Mouse (Mus musculus): ENCODE results near the gene Tln2.

Gene Tln2

DNA sequence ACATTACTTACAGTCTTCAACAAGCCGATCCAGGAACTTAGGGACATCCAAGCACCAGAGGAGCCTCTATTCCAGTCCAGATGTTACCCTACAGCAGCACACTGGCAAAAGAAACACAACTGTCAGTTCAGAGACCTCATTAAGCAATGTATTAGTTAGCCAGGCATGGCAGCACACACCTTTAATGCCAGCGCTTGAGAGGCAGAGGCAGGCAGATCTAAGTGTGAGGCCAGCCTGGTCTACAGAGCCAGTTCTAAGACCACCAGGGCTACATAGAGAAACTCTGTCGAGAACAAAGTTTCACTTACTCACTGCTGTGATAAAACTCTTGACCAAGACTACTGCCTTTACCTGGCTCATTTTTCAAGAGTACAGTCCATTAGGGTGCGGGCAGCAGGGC lies at the start of gene Tln2:
Gene Tln2 (minus strand): TSS at position 101 of the 400 bp plus-strand sequence.
- DNase-seq (ENCODE audit: low read depth): no peak

- peak; percentile 20 for DNase-seq (ENCODE audit: low read depth)
Observed at GRCm38 (mm10) chr9:67609226-67609625, 49.7 kb upstream of the Tln2 start.

DNA sequence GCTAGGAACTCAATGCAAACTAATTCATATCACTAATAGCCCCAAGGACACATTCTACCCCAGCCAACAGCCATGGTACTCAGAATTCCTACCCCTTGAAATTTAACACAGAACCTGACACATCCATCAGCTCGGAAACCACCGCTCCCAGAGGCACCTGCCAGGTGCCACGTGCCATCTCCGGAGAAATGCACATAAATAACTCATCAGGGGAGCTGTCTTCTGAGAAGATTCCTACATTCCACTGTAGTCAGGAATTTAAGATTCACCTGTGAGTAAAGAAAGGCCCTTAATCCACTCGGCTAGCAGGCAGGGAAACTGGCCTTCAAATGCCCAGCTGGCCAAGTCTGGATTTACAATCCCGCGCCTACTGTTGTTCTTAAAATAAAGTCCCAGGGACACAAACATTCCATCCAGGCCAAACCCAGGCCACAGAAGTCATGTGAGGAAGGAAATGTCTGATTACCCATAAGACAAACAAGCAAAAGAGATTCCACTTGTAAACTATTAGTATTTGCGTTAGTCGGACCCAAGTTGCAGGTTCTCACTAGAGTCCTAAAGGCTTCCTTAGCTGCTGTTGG lies 48.4 kb upstream of the Tln2 start:
- DNase-seq (ENCODE audit: low read depth): no peak

- no peak for DNase-seq (ENCODE audit: low read depth)
Observed at GRCm38 (mm10) chr9:67607268-67607667, 47.8 kb upstream of the Tln2 start.

DNA sequence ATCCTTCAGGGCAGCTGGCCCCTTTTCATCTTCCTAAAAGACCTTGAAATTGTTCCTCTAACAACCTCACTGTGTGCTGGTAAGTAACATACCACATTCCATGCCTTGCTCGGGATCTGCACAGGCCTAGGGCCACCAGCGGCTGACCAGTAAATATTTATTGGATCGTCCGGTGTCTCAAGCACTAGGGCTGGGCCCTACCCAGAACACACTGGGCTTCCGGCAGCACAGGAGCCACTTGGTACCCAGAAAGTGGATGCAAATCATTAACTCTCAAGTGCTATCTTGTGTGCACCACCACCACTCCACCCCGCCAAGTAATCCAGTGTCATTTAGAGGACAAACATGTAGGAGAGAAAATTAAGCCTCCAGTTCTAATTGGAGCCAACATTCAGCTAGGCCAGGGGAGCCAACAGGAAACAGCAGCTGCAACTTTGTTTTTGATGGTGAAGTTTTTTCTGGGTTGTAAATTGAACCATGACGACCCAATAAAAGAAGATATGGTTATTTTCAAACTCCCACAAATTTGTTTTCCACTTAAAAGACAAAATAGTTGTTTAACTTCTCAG lies 46.4 kb upstream of the Tln2 start:
- no peak for DNase-seq (ENCODE audit: low read depth)

DNA sequence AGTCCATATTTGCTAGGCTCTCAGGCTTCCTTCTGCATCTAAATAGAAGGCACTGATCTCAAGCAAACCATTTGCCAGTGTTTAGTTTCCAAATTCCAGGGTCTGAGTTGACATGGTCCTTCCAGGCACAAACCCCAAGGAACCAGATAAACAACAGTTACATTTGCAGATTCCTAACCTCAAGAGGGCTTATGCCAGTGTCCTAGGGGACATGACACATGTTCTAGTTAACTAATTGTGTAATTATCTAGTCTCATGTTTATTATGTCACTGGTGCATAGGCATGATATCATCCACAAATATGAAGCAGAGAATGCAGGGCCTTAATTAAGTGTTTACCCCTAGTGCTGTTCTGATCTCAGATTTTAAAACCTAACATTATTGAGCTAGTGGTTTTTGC lies 45.4 kb upstream of the Tln2 start:
- DNase-seq (ENCODE audit: low read depth): no peak

DNA sequence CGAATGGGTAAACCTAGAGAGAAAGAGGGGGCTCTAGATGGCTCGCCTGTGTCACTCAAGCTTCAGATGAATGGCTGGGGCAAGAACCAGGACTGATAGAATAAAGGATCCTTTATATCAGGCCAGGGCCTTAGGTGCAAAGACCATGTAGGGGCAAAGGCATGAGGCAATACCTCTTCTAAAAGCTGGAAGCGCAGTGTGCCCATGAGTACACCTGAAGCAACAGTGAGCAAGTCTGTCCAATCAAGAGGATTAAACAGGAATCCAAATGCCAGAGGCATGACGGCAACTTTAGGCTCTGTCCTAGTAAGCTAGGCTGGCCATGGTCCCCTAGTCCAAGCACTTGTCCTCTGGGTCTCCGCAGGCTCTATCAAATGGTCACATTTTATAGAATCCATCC lies 42.8 kb upstream of the Tln2 start:
- DNase-seq (ENCODE audit: low read depth): no peak

GRCm38 (mm10) chr9:67595221-67595620 lies 35.7 kb upstream of the Tln2 start:
- no peak for DNase-seq (ENCODE audit: low read depth)

DNA sequence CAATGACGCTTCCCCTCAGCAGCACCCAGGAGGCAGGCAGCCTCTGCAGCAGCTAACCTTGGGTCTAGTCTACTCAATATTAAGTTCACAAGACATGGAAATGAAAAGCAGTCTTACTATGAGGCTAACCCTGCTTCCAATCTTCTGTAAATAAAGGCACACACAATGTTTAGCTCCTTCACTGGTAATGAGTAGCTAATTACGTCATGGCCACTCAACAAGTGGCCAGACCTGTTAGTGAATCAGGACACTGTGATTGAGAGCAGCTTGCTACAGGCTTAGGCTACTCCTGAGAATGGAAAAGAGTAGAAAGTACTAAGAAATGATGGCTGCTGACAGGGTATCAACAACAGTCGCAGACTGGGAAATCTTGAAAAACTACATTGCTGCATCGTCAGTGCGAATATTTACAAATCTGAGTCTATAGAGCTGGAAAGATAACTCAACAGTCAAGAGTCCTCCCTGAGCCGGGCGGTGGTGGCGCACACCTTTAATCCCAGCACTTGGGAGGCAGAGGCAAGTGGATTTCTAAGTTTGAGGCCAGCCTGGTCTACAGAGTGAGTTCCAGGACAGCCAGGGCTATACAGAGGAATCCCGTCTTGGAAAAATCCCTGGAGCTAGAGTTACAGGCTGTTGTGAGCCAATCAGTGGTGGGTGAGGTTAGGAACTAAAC lies 34.1 kb upstream of the Tln2 start:
- DNase-seq (ENCODE audit: low read depth): no peak

DNA sequence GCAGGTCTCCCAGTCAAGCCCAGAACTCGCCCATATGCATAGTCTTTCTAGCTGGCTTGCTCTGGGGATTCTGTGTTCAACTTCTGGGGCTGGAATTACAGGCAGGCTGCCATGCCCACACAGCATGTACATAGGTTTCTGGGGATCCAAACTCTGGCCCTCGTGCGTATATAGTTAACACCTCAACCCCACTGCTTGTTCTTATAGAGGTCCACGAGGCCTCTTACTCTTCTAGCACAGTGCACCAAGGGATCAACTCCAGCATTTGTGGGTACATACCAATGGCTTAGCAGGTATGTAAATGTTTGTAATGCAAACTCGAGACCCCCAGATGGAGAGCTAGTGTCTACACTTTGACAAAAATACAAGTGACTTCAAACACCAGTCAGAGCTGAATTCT lies 33.2 kb upstream of the Tln2 start:
- DNase-seq (ENCODE audit: low read depth): no peak

DNA sequence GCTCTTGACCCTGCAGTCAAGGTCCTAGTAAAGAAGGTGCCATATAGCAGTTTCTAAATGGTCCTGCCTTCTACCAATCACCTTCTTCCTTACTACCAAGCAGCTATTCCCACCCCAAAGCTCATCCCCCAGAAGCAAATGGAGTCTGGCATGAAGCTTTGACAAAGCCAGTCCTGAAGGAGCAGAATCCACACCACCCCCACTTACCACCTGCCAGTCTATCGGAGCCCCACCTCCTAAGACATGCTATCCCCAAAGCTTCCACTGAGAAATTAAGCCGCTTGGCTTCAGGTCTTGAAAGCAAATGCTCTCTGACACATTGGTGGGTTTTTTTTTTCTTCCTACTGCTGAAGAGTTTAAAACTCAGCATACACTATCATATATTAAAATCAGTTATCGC lies 27.6 kb upstream of the Tln2 start:
- DNase-seq (ENCODE audit: low read depth): no peak

- no peak for DNase-seq (ENCODE audit: low read depth)
Observed at GRCm38 (mm10) chr9:67586489-67586888, 27.0 kb upstream of the Tln2 start.

- peak; percentile 92 for DNase-seq (ENCODE audit: low read depth)
Observed at GRCm38 (mm10) chr9:67584871-67585270, 25.4 kb upstream of the Tln2 start.

DNA sequence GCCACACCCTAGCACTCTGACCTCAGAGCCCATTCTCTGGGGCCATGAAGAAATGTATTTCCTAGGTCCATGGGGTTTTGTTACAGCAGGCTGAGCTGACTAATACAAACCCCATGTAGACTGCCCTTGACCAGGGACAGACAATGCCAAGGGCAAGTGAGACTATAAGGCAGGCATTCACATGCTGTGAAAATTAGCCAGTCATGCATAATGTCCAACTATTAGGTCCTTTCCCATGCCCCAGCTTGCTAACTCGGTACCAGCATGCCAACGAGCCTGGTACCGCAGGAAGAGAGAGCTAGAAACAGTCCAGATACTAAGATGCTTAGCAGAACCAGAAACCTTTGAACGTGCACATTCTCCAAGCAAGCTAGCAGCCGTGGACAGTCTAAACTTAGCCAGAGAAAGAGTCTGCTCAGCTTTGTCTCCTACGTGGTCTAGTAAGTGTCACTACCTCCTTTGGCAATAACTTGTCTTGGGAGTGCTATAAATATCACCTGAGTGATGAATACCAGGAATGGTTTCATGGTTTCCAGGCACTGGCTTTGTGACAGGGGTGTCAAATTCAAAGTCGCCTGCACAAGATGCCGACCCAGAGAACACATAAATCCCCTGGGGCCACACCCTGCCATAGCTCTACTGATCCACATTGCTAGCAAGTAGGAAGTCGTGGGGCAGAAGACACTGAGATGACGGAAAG lies 22.2 kb upstream of the Tln2 start:
- DNase-seq (ENCODE audit: low read depth): no peak

GRCm38 (mm10) chr9:67579541-67579940 lies 20.0 kb upstream of the Tln2 start:
- peak; percentile 9 for DNase-seq (ENCODE audit: low read depth)

DNA sequence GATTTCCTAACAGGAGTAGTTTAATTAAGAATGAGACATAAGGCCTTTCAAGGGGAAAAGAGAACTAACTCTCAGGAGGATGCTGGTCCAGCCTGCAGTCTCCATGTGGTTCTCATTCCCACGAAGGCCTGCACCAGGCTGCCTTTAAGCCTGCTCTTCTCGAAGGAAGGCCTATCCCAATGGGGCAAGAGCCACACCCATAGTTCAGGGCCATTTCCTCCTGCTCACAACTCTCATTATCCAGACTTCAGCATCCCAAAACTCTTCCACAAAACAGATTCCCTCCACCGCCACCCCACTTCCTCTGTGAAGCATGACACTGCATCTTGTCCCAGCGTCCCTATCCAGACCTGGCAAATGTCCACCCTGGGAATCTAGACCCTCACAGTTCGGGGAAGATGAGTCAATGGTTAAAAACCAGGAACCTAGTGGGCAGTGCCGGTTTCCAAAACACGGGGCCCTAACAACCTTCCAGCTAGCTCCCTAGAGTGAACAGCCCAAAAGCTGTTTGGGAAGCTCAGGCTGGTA lies 15.3 kb upstream of the Tln2 start:
- DNase-seq (ENCODE audit: low read depth): peak; percentile 8

DNA sequence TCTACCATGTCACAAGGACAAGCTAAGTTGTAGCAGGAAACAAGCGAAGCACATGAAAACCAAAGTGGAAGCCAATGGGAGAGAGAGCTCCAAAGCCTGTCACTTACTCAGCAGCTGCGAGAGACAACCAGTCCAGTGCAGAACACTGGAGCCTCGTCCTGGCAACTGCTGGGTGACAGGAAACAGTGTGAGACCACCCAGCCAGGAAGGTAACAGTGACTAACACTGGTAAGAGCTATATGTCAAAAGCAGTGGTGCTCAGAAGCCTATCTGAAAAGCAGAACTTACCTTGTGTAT lies 14.1 kb upstream of the Tln2 start:
- DNase-seq (ENCODE audit: low read depth): peak; percentile 8

DNA sequence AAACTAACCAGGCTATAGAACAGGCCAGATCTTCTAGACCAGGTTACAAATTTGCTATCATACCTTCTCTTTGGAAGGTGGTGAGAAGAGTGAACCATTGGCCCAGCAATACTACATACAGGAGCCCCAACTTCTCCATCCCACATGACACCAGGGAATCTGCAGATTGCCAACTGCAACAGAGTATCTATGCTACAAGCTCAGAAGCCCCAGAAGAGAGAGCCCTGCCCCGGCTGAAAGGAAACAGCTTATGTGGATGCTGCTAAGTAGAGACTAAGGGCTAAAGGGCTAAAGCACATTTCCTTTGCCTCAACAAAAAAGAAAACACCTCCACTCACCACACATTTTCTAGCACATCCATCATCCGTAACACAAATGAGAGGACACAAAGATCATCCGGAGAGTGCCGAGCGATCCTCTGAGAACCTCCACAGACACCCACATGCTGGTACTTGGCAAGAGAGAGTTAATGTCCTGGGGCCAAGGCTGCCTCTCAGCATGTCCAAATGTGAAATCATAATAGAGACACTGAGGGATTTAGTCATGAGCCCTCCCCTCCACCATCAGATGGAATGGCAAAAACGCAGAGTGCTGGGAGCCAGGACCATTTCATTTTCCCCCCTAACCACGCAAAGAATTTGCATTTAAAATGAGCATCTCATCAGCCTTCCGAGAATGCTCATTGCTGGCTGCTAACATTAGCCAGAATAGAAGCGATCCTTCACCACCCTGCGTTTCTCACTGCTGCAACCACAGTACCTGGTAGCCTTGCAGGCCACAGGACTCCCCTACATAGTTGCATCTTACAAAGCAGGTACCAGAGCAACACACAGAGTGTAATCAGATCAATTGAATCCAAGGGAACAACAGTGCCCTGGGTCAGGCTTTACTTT lies 13.5 kb upstream of the Tln2 start:
- peak; percentile 60 for DNase-seq (ENCODE audit: low read depth)

DNA sequence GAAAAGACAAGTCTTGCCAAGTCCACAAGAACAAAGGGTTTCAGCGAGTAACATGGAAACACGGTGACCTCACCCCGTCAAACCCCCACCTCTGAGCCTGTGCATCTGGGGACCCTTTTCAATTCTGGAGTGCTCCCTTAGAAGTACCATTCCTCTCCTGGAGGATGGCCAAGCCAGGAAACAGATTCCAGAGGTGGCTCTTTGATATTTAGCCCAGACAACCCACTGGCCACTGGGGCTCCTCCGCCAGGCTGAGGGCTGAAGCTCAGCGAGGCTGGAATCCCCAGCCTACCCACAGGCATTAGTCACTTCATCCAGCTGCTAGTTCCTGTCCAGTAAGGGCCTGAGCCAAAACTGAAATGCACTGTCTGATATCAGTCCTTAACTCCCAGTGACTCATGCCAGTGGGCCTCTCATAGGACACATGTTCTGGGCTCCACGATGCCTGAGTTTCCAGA lies 6.3 kb upstream of the Tln2 start:
- DNase-seq (ENCODE audit: low read depth): peak; percentile 90

GRCm38 (mm10) chr9:67549811-67550501 lies 9.5 kb downstream of the Tln2 start:
- DNase-seq (ENCODE audit: low read depth): no peak

DNA sequence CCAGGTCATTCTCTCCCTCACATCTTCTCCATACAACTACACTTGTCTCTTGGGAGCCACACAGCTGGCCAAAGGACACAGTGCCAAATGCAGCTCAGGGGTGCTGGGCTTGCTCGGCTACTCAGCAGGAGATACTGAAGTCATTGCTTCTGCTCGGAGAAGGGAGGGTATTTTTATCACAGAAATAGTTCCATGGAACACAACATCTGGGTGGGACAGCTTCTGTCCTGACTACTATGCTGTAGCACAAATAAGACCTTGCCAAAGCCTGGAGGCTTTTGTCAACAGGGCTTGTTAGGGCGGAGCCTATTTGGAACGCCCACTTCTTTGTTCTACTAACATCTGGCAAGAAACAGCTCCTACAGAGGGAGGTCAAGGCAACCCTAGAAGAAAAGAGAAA lies 10.2 kb downstream of the Tln2 start:
- peak; percentile 21 for DNase-seq (ENCODE audit: low read depth)
